Mouse (Mus musculus): ENCODE data around the gene Gtf3c2. TPM values are rescaled to one million over a fixed set of nuclear protein-coding genes. Genes with fewer than 3 reads are reported as not detected.

The Gtf3c2 gene
- 128 and 129 TPM in 2 replicates for polyA plus RNA-seq (2012; rRNA removed)

DNA sequence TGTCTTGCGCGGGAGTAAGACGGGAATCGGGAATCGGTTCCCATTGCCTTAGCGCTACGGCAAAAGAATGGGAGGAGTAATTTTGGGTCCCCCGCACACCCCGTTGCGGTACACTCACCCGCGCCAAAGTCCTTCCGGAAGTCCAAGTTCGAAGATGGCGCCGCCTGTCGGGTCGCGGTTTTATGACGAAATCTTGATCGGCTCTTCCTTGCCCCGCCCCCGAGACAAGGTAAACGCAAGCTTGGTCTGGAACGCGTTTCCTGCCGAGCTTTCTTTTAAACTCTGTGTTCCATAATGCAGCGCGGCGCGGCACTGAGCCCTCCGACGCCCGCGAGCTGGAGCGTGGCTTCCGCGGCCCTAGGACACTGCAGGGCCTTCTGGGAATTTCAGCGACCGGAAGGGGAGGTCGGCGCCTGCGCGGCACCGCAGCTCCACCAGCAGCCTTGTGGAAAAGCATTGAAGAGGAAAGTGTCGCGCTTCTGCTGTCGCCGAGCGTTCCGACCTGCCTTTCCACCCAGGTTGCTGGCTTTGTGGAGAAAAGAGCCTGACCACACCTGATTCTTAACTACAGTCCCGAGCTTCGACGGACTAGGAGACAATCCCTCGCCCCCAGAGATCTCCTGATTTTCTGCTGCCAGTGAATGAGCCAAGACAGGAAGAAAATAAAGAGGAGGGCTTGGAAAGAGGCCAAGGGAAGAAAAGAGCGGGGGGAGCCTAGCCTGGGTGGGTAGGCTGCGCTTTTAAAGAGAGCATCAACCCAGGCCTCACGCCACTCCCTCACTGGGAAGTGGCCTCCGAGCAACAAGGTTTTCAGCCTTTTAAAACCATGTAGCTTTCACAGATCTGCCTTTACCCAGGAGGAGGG is at the start of gene Gtf3c2, which contains the start of gene Gm29609:
Gtf3c2 (minus strand) TSS at position 379 of the 865 bp plus-strand sequence.
Gm29609 (minus strand) TSS at position 146 of the 865 bp plus-strand sequence.

DNA sequence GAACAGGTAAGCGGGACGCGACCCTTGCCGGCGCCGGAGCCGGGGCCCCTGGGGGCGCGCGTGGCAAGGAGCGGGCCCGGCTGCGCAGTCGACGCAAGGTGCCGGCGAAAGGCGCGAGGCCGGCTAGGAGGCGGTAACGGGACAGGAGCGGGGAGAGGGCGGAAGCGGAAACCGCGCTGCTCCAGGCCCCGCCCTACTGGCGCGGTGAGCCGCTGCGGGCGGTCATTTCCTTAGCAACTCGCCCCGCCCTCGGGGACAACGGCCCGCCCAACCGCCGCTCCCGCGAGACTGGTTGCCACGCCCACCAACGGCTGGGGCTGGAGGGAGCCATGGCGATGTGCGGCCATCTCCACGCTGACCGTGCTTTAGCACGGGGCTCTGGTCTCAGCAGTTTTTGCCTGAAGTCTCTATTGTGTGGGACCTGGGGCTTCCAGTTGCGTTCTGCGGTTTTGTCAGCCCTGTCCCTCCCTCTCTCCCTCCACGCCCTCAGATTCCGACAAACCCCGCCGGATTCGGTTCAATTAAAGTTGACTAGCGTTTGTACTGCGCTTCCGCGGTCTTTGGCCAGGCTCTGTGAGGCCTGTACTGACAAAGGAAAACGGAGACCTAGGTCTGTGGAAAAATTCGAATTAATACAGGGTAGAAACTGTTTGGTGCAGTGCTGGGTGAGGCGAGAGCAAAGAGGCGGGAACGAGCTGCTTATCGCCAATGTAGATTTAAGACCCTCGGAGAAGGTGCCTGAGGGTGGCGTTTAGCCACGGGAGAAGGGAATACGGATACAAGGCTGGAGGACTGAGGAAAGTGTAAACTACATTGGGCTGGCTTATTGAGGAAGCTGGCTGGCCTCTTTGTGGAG is 40.7 kb upstream of the Gtf3c2 start, which contains the start of gene Ppm1g:
Ppm1g (minus strand) TSS at position 240 of the 856 bp plus-strand sequence.

DNA sequence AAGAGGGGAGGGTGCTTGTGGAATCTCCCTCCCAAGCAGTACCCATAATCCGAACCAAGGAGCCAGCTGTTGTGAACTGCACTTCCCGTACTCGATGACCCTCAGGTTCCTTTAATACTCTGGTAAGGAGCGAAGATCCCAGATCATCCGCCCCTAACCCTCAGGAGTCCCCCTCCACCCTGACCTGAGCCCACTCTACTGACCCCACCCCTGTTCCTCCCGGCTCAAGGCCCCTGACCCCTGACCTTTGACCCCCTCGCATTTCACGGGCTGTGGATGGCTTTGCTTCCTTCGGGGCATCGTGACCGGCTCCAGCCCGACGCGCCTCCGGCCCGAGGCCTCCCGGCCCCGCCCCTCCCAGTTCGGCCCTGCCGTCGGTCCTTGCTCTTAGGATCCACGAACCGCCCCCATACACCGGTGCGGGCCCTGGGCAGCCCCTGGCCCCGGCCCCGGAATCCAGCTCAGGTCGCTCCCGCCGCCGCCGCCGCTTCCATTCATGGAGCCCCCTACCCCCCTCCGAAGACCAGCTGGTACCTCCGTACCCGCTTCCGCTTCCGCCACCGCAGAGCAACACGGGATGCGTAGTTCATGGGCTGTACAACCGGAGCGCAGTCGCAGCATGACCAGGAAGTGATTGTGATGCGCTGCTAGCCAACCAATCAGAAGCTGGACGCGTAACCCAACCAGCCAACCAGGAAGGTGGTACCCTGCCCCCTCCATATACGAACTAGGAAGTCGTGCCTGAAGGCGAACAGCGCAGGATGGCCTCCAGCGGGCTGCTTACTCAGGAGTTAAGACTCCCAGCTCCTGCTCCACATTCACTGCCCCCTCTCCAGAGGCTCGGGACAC is 22.0 kb upstream of the Gtf3c2 start, which contains the start of gene Zfp513:
Zfp513 (minus strand) TSS at position 562 of the 849 bp plus-strand sequence.

DNA sequence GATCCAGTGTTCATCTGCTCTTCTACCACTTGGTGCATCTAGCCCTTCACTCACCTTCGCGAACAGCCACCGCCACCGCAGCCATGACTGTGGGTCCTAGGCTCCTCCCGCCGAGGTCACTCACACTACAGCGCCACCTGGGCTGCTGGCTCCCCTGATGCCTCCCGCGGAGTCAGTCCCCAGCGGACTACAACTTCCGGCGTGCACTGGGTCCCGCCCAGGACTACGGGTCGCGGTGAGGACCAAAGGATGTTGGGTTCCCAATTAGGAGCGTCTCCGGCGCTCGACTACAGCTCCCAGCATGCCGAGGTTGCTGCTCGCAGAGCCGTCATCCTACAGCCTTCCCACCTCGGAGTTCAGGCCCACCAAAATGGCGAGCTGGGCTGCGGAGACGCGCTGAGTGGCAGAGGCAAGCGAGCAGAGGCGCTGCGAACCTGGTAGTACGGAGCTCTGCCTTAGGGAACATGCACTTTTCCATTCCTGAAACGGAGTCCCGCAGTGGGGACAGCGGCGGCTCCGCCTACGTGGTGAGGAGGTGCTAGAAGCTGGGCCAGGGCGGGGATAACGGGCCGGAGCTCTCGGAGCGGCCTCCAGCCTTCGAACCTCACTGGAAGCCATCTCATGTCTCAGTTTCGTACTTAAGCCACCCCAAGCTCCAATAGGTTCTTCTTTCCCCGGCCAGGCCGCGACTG is 13.1 kb upstream of the Gtf3c2 start, which contains the start of the genes Snx17 and Eif2b4:
Snx17 (plus strand) TSS at position 289 of the 692 bp plus-strand sequence.
Eif2b4 (minus strand) TSS at position 492 of the 692 bp plus-strand sequence.

DNA sequence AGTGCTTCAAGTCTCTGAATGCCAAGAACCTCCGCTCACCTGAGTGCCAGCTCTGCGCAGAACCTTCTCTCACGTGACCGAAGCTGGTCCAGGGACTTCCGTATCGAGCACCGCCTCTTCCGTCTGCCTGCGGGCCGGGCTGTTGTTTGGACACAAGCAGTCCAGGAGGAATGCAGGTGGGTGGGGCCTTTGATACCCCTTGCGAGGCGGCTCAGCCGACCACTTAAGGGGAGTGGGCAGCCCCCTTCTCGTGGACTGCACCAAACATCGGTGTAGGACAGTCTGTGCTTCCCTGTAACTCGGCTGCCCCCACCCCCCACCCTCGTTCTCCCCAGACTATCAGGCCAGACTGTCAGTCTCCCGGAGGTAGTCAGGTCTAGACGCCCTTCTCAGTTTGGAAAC is 25.8 kb downstream of the Gtf3c2 start, which contains the start of gene Mpv17:
Mpv17 (minus strand) TSS at position 100 of the 402 bp plus-strand sequence.

DNA sequence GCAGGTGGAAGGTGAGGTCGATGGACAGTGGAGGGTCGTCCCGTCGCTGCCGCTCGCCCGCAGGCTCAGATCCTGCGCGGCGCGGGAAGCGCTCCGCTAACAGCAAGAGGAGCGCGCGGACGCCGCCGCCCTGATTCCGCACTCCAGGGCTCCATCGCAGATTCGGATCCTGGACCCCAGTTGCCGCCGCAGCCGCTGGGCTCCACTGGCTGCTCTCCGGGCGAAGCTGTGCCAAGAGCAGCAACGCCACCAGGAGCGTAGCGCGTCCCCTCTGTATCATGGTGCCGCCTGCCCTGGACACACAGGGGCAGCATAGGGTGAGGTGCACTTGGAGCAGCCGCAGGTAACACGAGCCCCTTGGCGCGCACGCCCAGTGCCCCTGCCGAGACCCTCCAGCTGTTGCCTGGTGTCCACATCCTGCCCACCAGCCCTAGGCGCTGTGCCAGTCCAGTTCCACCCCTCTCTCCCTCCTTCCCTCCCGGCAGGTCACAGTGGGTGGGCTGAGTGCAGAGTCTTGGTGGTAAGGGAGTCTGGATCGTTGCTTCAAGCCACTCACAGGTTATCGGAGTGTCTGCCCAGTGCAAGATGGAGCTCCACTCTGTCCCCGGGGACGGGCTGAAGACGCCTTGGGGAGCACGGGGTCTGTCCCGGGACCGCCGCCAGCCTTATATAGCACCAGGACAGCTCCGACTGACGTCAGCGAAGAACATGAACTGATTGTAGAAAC is 41.5 kb downstream of the Gtf3c2 start, which contains the start of gene Ucn:
Ucn (minus strand) TSS at position 589 of the 727 bp plus-strand sequence.

DNA sequence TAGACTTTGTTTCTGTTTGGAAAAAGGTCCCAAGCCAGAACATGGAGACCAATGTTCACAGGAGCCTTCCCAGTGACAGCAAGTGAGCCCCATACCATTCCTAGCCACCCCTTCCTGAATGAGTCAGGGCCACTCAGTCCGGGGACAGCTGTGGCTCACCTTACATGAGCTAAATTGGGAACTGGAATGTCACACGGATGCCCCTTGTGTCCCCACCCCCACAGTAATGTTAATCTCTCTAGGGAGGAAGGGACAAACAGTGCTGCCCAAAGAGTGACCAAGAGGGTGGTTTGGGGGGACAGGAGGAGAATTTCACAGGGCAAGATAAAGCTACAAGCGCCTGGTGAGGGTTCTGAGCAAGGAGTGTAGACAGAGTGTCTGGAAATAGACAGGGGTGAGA is 63.6 kb downstream of the Gtf3c2 start, which contains the start of gene Trim54:
Trim54 (plus strand) TSS at position 359 of the 400 bp plus-strand sequence.

DNA sequence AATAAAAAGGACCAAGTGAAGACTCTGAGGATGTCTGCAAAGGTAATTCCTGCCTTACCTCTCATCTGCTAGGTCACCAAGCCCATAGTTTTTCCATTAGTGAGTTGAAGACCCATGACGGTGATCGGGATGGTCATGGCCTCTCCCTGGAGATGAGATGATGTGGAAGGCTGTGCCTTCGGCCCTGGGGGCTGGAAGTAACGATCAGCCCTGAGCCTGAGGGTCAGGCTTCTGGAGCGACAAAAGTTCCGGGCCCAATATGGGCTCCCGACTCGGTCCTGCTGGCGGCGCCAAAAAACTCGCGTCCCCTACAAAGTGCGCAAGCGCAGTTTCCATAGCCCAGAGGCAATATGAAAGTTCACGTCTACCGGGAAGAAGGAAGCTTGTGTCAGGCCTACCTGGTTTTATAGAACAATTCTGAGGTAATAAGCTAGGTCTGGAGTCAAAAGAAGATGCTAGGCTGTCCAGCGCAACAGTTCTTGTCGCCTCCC is 71.9 kb downstream of the Gtf3c2 start, which contains the start of gene Slc30a3:
Slc30a3 (minus strand) TSS at position 238 of the 491 bp plus-strand sequence.

Other genes starting within 250 kb of the Gtf3c2 start
- 5.7 and 7.5 TPM in 2 replicates for gene Cgref1, start 234.6 kb downstream of the Gtf3c2 start, polyA plus RNA-seq (2012; rRNA removed)
- 176 and 202 TPM in 2 replicates for gene Preb, start 219.8 kb downstream of the Gtf3c2 start, polyA plus RNA-seq (2012; rRNA removed)
- not detected in 2 replicates for gene Tcf23, start 211.5 kb downstream of the Gtf3c2 start, polyA plus RNA-seq (2012; rRNA removed)
- 88.7 and 89.8 TPM in 2 replicates for gene Atraid, start 131.8 kb downstream of the Gtf3c2 start, polyA plus RNA-seq (2012; rRNA removed)
- 10.2 and 16.3 TPM in 2 replicates for gene Slc5a6, start 131.2 kb downstream of the Gtf3c2 start, polyA plus RNA-seq (2012; rRNA removed)
- gene Cad, start 125.4 kb downstream of the Gtf3c2 start, polyA plus RNA-seq (2012; rRNA removed) = 41.0 and 59.8 TPM in 2 replicates
- gene Dnajc5g, start 73.9 kb downstream of the Gtf3c2 start, polyA plus RNA-seq (2012; rRNA removed) = not detected in 2 replicates
- gene Slc30a3, start 71.9 kb downstream of the Gtf3c2 start, polyA plus RNA-seq (2012; rRNA removed) = 8.6 and 9.1 TPM in 2 replicates
- gene Trim54, start 63.4 kb downstream of the Gtf3c2 start, polyA plus RNA-seq (2012; rRNA removed) = 0.29 and 1.1 TPM in 2 replicates
- gene Ucn, start 41.3 kb downstream of the Gtf3c2 start, polyA plus RNA-seq (2012; rRNA removed) = not detected in 2 replicates
- gene Mpv17, start 25.9 kb downstream of the Gtf3c2 start, polyA plus RNA-seq (2012; rRNA removed) = 43.5 and 63.4 TPM in 2 replicates
- 4.0 and 4.7 TPM in 2 replicates for gene Gm29609, start 233 bp downstream of the Gtf3c2 start, polyA plus RNA-seq (2012; rRNA removed)
- 94.2 and 95.9 TPM in 2 replicates for gene Snx17, start 13.1 kb upstream of the Gtf3c2 start, polyA plus RNA-seq (2012; rRNA removed)
- 54.2 and 97.9 TPM in 2 replicates for gene Eif2b4, start 13.3 kb upstream of the Gtf3c2 start, polyA plus RNA-seq (2012; rRNA removed)
- gene Zfp513, start 22.2 kb upstream of the Gtf3c2 start, polyA plus RNA-seq (2012; rRNA removed) = 51.5 and 95.5 TPM in 2 replicates
- 178 and 232 TPM in 2 replicates for gene Ppm1g, start 40.5 kb upstream of the Gtf3c2 start, polyA plus RNA-seq (2012; rRNA removed)
- gene Nrbp1, start 60.7 kb upstream of the Gtf3c2 start, polyA plus RNA-seq (2012; rRNA removed) = 85.6 and 128 TPM in 2 replicates
- gene Gm9970, start 61.1 kb upstream of the Gtf3c2 start, polyA plus RNA-seq (2012; rRNA removed) = 0.18 TPM in 1 of 2 replicates, not detected in the other
- 9.1 and 12.3 TPM in 2 replicates for gene Krtcap3, start 71.5 kb upstream of the Gtf3c2 start, polyA plus RNA-seq (2012; rRNA removed)
- gene Ift172, start 111.0 kb upstream of the Gtf3c2 start, polyA plus RNA-seq (2012; rRNA removed) = 44.3 and 45.6 TPM in 2 replicates
- 57.8 and 94.3 TPM in 2 replicates for gene Fndc4, start 115.9 kb upstream of the Gtf3c2 start, polyA plus RNA-seq (2012; rRNA removed)
- gene Gckr, start 117.3 kb upstream of the Gtf3c2 start, polyA plus RNA-seq (2012; rRNA removed) = 0.63 and 1.5 TPM in 2 replicates